Mouse (Mus musculus) frontal cortex, postnatal 14 days (tissue): ENCODE measurements around the gene Gpr35.
"Not testable (repeated sequence)": the region's sequence is repeated elsewhere in the genome, so short reads cannot be mapped to it uniquely, and the experiment has no call there.

ENCODE experiments used
- DNase-seq, 2 experiments: peaks; one replicate each; pipeline ENCODE4 v3.0.0; 2022; ENCODE audit warnings: low spot score in 2 of 2

The Gpr35 gene

DNA sequence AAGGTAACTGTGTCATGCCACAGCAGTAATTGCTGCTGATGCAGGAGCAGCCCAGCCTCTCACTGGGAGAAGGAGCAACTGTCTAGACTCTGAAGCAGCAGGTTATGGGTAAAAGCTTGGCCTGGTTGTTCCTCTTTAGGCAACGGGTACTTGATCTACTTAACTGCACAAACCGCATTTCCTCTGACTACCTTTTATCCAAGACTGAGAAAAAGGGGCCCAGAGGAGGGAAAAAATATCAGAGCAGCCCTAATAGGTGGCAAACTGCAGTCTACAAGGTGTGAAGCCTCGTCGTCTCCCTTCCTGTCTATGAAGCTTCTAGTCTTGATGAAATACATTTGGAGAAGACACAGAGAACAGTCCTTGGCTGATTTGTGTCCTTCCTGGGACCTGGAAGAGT lies 17.1 kb upstream of the Gpr35 start:
- DNase-seq: no peak

DNA sequence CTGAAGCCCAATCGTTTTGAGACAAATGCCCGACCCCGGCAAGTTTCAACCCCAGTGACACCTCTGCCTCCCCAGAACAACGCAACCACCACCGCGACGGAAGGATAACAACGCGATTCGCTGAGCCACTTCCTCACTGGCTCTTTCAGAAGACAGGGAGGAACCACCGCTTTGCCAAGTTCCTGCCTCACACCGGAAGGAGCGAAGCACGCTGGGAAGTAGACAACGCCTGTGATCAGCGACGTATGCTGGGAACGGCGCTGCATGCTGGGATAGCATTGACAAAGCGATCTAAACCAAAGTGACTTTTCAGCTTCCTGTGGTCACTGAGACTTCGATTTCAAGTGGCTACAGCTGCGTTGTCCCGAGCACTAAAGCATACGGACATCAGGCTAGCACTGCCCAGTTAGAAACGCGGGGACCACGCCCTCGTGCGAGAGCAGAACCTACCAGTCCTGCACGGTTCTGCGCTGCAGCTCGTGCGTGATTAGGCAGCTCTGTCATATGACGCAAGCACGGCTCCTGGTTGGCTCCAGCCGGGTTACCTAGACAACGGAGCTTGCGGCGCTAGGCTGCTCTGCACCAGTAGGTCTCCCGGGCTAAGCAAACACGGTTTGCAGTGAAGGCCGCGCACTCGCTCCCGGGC lies 16.4 kb upstream of the Gpr35 start, which contains the start of gene Capn10:
TSS of gene Capn10 (plus strand) at position 195 of the 646 bp plus-strand sequence.
- DNase-seq: peak; percentile 92 to 94

DNA sequence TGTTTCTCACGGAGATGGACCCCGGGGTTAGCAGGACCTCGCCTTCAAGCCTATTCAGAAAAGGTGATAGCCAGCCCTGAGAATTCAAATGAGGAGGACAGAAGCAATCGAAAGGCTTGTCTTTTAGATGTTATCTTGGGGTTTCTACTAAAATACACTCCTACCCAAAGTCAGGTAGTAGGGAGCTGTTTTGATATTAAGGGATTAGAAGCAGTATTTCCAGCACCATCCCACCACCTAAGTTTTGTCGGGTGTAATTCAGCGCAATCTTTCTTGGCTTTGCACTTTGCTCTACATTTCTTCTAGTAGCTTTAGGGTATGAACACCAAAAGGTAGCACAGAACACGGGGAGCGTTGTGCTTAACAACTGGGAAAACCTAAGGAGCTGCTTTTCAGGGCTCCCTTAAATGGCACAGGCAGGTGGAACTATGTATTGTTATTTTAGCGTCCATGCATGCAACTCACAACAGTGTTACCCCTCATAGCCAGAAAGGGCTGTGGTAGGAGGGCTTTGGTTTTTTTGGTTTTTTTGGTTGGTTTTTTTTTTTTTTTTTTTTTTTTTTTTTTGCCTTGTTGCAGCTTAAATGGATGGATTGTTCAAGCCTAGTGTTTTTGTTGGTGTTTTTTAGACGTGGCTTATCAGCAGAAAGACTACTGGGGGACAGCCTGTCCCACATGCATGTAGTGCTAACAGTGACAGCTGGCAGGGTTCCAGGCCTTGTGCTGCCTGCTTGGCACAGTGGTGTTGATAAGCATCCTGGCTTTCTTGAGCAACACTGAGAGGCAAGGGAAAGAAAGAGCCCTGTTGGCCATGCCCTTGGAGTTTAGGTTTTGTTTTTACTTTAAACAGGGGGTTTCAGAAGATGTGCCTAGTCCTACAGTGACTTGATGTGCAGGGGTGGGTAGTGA lies 15.4 kb upstream of the Gpr35 start:
- DNase-seq: no peak

DNA sequence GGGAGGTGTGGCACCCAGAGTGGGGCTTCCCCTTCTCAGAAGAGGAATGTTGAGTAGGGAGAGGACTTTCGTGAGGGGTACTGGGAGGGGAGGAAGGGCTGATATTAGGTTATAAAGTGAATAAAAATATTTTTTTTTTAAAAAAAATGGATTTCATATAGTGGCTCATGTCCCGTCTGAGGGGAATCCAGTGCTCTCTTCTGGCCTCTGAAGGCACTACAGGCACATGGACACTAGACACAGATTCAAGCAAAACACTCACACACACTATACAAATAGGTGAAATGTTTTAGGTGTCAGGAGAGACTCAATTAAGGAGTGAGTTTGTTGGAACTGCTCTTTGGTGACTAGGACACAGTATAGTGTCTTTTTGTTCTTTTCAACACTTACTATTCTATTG lies 14.7 kb upstream of the Gpr35 start:
- DNase-seq: no peak

DNA sequence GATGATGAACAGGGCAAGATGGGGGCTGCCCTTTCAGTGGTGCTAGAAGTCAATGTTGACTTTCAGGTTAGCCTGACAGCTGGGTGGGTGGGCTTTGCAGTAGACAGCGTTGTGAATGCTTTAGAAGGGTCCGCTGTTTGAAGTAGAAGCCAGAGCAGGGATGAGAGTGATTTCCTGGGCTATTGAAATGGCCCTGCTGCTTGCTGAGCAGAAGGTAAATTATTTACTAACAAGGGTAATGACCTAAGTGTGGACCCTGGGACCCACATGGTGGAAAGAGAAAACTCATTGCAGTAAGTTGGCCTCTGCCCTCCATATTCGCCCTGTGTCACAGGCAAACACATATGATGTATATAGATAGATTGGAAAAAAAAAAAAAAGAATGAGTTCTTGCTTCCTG lies 14.2 kb upstream of the Gpr35 start:
- no peak for DNase-seq

DNA sequence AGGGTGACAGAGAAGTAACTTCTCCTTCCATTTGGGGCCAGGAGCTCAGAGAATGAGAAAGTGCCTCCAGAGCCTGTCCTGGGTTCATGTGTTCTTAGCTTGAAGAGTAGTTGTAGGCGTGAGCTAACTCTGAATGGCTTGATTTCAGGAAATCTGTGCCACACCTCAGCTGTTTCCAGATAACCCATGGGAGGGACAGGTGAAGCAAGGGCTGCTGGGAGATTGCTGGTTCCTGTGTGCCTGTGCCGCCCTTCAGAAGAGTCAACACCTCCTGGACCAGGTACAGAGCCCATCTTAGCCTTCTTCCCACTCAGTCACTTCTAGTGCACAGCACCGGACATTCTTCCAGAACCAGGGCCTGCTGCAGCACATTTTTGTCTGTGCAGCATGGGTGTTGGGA lies 12.9 kb upstream of the Gpr35 start:
- no peak for DNase-seq

DNA sequence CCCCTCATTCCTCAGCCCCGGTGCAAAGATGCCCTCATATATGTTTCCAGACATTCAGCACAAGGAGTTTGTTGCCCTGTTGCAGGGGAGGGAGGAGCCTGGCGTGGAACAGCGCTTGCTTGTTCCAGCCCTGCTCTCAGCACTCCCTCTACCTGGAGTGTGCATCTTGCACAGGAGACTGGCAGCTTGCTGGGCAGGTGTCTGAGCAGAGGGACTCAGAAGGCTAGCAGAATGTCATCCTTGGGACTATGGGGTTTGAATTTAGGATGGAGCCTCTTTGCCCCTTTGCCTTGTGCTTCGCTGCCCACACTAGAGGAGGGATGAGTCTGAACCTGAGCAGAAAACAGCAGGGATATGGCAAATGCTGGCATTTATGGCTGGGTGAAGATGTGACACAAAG lies 10.9 kb upstream of the Gpr35 start:
- no peak for DNase-seq

DNA sequence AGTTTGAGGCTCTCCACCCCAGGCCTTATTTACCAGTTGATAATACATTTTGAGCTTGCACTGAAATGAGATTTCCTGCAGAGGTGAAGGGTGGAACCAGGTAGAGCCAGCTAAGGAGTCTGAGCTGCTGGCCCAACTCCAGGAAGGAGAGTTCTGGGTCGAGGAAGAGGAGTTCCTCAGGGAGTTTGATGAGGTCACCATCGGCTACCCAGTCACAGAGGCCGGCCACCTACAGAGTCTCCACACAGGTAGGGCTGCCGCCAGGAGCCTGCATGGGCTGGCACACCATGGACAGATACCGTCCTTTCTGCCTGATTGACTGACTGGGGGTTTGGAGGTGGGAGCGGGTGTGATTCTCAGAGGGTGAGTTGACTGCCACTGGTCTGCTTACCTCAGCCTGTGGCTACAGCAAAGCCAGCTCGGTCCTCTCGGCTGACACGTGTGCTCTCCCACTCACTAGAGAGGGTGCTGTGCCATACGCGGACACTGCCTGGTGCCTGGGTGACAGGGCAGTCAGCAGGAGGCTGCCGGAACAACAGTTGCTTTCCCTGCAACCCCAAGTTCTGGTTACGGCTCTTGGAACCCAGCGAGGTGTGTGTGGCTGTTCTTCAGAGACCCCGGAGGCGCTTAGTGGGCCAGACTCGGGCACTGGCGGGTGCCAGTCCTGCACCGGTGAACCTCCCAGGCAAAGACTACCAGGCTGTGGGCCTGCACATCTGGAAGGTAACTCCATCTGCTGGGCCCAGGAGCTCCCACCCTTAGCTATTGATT lies 7.3 kb upstream of the Gpr35 start:
- DNase-seq: no peak

DNA sequence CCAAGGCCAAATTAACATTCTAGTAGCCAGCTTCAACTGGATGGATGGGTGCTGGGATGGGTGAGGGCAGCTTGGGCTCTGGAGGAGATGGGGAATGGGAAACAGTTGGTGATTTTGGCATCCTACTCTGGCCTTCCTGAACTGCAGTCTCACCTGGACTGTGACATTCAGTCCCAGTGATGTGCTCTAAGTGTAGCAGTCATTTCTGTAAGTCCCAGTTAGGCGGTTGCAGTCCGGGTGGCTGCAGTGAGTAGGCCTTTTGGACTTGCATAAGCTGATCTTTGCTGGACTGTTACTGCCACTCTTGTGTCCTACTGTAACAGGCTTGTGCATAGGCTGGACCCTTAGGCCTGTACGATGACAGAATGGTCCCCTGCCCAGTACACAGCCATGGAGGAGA lies 2.7 kb upstream of the Gpr35 start:
- no peak for DNase-seq

DNA sequence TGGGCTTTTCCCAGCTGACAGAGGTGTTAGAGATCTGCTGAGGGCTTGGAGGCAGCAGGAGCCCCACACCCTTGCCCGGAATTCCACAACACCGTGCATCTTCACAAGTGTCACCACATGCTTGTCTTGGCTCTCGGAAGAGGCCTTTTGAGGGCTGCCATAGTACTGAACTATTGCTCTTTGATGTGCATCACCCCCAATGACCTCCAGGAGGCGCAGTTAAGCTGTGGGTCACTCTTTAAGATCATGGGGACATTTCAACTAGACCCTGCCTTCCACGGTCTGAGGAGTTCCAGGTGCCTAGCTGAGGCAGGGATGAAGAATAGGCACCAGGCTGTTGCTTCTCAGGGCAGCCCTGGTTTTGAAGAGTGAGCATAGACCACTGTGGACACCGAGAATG lies 1.2 kb upstream of the Gpr35 start:
- DNase-seq: no peak

DNA sequence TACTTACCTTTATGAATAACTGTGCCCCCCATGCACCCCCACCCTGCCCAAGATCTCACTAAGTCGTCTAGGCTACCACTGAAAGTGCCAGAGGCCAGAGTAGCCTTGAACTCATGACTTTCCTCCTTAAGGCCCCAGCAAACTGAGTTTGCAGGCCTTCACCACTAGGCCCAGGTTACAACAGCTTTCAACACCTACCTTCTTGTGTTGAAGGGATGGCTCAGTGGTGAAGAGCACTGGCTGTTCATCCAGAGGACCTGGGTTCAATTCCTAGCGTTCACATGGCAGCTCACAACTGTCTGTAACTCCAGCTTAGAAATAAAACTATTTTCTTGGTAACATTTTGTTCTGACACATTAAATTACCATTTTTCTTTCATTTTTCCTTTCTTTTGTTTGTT lies 3.0 kb downstream of the Gpr35 start:
- DNase-seq: no peak

DNA sequence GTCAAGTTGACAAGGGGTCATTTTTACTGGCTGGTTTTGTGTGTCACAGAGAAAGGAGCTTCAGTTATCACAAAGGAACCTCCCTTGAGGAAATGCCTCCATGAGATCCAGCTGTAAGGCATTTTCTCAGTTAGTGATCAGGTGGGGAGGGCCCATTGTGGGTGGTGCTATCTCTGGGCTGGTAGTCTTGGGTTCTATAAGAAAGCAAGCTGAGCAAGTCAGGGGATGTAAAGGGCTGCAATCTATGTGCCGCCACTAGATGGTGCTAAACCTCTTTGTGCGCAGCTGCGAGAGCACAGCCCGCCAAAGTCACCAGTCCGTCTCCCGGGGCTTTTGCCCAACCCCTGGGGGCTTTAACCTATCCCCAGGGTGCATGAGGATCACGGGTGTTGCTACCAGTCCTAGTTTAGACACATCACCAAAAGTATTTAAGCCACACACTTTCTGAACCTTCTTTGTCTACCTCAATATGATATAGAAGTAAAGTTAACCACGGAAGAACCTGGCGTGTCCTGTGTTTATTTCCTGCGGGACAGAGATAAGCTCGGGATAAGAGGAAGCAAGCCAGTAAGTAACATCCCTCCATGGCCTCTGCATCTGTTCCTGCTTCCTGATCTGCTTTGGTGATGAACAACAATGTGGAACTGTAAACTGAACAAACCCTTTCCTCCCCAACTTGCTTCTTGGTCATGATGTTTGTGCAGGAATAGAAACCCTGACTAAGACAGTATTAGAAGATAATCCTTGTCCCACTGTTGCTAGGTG lies 6.1 kb downstream of the Gpr35 start:
- peak; percentile 60 to 75 for DNase-seq

DNA sequence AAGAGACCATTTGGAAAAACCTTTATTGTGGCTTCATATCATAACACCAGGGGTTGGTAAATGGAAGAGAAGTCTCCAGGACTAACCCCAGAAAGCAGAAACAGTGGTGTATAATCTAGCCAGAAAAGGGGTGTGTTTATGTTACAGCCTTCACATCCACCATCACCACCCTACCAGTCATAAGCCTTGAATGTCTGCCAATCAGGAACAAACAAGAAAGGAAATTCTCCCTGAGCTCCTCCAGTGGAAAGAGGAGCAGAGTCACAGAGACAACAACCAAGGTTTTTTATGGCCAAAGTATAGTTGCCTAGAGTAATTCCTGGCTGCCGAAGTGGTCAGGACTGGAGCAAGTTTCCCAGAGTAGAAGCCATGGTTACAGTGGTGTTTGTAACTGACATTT lies 8.3 kb downstream of the Gpr35 start:
- DNase-seq: no peak

DNA sequence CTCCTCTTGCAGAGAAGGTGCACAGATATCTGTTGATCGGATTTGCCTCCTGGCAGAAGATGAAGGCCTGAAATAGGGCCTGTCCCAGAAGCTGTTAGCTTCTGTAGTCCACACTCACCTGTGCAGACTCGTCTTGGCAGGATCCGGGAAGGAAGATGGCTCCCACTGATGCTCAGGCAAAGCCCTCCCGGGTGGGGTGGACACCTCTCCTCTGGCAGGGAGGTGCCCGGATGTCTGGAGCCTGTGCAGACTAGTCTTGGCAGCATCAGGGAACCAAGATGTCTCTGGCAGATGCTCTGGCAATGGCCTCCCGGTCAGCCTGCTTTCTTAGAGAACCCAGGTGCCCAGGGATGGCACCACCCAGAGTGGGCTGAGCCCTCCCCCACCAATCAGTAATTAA lies 20.1 kb downstream of the Gpr35 start:
- DNase-seq: not testable (repeated sequence)

DNA sequence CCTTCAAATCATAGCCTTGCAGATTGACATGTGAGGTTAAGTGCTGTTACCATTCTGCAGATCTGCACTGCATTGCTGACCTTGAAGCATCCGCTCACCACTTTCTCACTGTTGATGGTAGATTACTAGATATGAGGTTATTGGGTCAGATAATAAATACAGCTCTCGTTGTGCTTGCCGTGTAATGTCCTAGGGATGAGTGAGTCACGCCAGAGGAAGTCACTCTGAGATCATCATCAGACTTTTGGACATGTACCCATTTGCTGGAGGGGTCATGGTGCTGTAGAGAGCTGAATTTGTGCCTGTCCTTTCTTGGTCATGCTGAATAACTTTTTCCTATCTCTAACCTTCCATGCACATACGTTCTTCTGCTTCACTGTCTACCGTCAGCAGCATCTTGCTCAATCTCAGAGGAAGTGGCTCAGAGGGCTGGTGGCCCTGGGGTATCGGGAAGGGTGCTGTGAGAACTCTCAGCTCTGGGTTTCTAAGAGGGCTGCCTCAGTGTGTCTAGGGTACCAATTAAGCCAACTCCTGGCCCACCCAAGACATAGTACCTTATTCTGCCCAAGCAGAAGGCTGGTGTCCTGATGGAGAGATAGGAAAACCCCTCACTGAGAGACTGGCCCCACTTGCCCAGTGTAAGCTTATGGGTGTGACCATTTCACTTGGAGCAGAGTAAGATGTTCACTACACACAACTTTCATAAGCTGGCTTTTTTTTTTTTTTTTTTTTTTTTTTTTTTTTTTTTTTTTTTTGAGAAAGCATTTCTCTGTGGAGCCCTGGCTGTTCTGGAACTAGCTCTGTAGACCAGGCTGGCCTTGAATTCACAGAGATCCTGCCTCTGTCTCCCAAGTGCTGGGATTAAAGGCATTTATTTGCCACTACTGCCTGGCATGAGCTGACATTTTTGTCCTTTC lies 21.5 kb downstream of the Gpr35 start:
- DNase-seq: no peak

DNA sequence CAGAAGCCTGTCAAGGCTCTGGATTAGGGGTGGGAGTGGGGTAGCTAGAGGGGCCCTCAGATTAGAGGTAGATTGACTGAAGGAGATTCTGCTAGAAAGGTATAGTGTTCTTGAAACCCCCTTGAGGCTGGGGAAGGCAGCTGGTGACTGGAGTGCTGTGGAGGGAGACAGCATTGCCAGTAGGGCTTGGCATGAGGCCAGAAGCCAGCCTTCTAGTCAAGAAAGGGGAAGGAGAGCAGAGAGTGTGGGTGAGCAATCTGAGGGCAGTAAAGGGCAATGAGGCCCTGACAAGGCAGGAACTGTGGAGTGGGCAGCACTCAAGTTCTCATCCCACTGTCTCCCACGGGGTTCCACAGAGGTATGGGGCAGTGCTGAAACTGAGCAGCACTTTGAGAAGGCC lies 22.2 kb downstream of the Gpr35 start:
- DNase-seq: peak in 1 of 2 experiments; percentile 28

DNA sequence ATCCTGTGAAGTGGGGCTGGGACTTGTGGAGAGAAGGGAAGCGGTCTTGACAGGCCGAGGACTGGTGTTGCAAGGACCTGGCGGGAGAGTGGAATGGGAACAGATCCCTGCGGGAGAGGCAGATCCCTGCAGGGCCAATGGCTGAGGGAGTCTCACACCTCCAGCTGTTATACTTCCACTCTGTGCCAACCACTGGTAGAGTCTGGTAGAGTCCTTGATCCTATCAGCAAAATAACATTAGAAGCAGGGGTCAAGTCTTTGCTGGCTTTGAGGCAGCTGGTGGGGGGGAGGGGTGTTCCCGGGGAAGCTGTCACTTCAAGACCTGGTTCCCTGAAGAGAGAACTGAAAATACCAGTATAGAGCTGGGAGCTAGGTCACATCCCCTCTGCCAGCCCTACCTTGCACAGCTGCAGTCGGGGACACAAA lies 25.5 kb downstream of the Gpr35 start:
- no peak for DNase-seq

DNA sequence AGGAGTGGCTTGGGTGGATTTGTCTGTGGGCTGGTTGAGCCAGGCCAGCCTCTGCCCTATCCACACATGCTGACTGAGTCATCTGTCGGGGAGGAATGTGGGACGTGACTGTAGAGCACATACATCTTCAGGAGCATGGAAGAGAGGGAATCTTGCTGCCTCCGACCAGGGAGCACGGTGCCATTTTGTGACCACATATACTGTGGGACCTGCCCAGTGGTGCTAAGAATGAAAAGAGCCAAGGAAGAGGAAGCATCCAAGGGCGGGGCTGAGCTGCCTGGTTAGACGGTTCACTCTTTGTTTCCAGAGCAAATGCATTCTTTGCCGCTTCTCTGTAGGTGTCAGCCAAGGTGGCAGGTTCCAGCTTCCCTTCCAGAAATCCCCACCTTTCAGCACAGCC lies 28.0 kb downstream of the Gpr35 start:
- DNase-seq: no peak

DNA sequence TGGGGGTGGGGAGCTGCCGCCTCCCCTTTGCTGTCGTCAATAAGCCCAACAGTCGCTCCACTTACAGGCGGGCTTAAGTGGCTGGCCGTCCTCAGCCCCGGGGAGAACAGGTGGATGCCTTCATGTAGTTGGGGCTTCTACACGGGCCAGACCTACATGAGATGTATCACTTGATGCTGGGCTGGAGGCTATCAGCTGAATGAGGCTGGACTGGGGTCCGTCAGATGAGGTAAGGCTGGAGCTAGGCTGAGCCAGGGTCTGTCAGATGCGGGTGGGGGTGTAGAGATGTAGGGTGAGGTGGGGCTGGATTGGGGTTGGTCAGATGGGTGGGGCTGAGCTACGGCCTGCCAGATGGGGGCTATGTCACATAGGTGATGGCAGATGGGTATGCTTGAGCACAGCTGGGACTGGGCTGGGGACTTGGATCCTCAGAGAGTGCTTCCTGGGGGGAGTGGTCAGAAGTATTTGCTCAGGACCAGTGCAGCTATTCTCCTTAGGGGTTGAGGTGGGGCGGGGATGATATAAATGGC lies 28.5 kb downstream of the Gpr35 start:
- DNase-seq: no peak
